Mouse (Mus musculus) erythroid progenitor cell, adult 5-6 weeks (primary cell): ENCODE measurements around the gene Hist1h2af. TPM values are rescaled to one million over a fixed set of nuclear protein-coding genes. Genes with fewer than 3 reads are reported as not detected.
"Not testable (repeated sequence)": the region's sequence is repeated elsewhere in the genome, so short reads cannot be mapped to it uniquely, and the experiment has no call there.

Source experiments
- ATAC-seq: replicated peaks from 2 replicates; pipeline ENCODE4 v1.8.0; 2016; ENCODE audit warnings: moderate number of reproducible peaks, mild to moderate bottlenecking, moderate TSS enrichment, inconsistent platforms; ENCODE audit not compliant: poor library complexity, low FRiP score, severe bottlenecking
- total RNA-seq, 2 experiments: library from RNA; stranded (forward) in 1 of 2; stranded (reverse) in 1 of 2; fragments of 150-400 nt in 1 of 2; fragments of 186-747, 209-891 nt in 1 of 2; gene quantifications; 2 replicates each; pipeline versions ENCODE4 v1.2.3 to v1.2.4; 2015 to 2017; ENCODE audit warnings: low replicate concordance in 2 of 2

Gene Hist1h2af
- total RNA-seq, 2 experiments from 2014 or later: 320 to 7,993 TPM

DNA sequence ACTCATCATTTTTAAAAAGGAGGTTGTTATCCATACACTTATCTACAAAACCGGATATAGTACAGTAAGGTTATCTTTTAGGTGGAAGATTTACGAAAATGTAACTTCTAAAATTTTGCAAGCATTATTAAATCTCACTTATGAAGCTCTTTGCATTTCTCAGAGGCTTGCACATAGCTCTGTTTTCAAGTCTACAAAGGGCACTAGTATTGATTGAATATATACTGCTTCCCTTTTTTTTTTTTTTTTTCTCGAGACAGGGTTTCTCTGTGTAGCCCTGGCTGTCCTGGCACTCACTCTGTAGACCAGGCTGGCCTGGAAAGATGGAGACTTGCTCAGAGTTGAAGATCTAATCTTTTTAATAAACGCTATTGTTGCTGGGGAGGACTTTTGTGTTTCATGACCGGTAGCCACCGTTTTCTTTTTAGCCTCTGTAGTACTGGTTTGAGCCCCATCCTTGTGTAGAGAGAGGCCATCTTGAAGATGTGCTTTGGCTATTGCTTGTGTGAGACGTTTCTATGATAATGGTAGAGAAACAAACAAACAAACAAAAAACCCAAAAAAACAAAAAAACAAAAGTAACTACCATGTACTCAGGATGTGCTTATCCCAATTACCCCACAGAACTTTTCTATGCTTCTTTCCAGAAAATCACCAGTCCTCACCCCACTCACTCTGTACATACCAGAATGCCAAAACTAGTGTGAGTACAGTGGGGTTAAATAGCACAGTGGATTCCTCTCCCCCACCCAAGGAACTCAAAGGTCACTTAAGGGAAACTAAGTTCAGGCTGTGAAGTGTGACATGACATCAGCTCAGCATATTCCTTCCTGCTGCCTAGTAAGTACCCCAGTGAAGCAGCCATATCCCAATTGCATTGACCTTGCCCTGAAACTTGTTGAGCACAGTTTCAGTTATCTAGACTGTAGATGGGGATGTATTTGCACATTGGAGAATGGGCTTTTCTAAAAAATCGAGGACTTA is 18.5 kb downstream of the Hist1h2af start:
- no peak for ATAC-seq

DNA sequence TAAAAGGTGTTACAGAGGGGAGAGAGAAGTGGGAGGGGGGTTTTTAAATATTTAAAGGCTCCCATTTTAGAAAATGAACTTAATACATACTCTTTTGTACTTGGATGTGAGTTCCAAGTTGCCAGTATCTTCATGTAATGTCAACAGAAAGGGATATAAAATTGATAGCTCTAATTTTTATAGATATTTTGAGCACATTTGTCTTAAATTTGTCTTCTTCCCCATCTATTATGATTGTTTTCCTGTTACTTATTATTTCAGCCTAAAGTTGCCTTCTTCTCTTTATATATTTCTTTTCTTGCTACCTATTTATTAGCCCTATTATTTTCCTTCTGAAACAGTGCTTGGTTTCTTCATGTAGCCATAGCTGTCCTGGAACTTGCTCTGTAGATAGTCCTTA is 19.3 kb downstream of the Hist1h2af start, which contains the start of gene Hist1h1d:
Gene Hist1h1d, plus strand, starts transcription at position 301 of the 400 bp plus-strand sequence.
- no peak for ATAC-seq

DNA sequence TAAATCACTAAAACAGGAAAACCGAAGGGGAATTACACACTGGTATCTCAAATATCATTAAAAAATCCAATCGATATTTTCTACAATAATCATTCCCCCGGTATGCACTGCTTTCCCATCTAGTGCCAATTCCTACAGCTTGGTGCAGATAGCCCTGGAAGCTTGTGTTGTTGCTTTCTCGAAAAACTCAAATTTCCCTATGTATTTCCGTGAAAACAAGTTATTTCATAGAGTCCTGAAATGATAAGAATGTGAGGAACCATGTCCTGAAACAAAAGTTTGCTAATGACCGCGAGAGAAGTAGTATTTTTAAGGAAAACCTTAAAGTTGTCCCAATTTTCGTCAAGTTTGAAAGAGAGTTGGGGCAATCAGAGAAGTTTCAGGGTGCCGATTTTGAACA is 20.7 kb downstream of the Hist1h2af start:
- no peak for ATAC-seq

DNA sequence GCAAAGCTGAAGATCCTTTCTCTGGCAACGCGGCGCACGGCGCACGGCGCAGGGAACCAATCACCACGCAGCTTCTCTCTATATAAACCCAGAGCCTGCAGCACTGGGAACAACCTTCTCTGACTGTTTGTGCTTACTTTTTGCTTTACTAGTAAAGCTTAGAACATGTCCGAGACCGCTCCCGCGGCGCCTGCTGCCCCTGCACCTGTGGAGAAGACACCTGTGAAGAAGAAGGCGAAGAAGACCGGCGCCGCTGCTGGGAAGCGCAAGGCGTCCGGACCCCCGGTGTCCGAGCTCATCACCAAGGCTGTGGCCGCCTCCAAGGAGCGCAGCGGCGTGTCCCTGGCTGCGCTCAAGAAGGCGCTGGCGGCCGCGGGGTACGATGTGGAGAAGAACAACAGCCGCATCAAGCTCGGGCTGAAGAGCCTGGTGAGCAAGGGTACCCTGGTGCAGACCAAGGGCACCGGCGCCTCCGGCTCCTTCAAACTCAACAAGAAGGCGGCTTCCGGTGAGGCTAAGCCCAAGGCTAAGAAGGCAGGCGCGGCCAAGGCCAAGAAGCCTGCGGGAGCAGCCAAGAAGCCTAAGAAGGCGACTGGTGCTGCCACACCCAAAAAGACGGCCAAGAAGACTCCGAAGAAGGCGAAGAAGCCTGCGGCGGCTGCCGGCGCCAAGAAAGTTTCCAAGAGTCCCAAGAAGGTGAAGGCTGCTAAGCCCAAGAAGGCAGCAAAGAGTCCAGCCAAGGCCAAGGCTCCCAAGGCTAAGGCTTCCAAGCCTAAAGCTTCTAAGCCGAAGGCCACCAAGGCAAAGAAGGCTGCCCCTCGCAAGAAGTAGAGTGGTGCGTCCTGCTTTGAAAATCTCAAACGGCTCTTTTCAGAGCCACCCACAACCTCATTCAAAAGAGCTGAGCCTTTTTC is 21.5 kb downstream of the Hist1h2af start:
- peak; percentile 51 for ATAC-seq

DNA sequence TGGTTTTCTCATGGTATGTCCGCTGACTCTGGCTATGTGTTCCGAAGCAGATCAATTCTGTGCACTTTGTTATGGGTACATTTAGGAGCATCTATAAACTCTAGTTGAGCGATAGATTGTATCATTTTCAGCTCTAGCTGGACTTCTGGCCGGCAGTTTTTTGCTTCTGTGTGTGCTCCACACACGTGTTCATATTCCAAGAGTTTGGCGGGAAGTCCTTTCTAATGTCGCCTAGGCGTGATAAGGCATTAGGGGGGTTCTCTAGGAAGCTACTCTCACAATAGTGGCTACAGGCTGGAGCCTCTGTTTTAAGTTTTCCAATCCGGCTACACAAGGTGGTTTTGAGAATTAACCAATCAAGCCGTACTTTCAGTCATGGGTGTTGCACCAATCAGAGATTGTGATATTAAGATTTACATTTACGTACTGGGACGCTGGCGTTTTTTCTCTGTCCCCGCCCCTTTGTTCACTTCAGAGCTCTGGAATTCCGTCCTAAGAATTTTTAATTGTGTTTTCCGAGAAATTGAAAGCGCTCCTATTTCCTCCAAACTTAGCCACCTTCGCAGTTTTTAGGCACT is 22.2 kb downstream of the Hist1h2af start:
- ATAC-seq: peak; percentile 62

DNA sequence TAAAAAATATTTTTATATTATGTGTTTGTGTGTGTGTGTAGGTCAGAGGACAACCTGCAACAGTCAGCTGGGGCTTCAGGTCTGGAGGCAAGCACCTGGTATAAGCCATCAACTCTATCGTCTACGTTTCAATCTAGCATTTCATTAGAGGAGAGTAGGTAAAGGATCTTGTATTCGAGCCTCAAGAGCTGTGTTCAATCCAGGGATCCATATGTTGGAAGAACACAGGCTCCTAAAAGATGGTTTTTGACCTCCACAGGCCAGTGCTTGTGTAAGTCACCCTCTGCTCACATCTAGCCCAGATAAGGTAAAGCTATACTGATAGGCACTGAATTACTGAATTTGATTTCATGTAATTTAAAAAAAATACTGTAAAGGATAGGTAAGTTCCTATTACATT is 23.2 kb downstream of the Hist1h2af start:
- no peak for ATAC-seq

DNA sequence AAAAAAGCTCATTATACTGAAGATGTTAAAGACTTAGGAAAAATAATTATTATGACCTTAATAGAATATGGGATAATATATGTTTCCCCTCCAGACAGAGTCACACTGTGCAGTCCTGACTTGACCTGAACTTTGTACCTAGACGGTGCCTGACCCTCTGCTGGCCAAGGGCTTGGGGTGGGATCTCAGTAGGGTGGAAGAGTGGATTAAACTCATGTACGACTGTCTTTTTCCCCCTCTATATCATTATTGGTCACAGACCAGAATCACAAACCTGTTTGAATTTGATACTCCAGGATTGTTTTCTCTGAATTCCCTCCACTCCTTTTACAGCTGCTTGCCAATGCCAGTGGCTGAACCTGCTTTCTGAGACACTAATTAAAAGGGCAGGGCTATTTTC is 27.0 kb downstream of the Hist1h2af start:
- not testable (repeated sequence) for ATAC-seq

DNA sequence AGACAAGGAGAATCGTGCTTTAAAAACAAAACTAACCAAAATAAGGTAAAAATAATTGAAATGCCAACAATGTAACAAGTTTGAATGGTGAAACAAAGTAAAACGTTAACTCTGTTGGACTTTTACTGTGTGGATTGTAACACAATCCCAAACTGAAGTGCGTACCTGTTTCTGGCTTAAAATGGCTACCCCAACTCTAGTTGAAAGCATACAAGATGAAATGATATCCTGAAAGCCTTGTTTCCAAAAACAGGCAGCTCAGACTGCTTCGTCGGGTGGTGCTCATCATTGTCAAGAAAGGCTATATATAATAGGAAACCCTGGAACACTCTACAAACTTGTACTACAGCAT is 27.8 kb downstream of the Hist1h2af start:
- ATAC-seq: peak; percentile 53

DNA sequence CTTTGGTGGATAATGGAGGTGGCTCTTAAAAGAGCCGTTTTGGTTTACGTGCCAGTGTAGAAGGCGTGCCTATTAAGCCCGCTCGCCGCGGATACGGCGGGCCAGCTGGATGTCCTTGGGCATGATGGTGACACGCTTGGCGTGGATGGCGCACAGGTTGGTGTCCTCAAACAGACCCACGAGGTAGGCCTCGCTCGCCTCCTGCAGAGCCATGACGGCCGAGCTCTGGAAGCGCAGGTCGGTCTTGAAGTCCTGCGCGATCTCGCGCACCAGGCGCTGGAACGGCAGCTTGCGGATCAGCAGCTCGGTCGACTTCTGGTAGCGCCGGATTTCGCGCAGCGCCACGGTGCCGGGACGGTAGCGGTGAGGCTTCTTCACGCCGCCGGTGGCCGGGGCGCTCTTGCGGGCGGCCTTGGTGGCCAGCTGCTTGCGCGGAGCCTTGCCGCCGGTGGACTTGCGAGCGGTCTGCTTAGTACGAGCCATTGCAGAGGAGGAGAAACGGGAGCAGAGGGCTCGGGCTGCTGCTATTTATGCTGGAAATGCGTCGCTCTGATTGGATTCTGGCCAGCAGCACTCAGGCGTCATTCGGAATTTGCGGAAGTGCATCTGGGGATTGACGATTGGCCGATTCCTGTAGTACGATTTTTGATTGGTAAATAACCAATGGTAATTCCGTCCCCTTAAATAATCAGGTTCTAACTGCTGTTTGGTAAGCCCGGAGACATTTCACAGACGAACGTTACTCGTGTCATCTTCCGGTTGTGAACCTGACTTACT is 28.4 kb downstream of the Hist1h2af start, which contains the start of gene Hist1h3e:
Gene Hist1h3e, minus strand, starts transcription at position 487 of the 777 bp plus-strand sequence.
- peak; percentile 86 for ATAC-seq

DNA sequence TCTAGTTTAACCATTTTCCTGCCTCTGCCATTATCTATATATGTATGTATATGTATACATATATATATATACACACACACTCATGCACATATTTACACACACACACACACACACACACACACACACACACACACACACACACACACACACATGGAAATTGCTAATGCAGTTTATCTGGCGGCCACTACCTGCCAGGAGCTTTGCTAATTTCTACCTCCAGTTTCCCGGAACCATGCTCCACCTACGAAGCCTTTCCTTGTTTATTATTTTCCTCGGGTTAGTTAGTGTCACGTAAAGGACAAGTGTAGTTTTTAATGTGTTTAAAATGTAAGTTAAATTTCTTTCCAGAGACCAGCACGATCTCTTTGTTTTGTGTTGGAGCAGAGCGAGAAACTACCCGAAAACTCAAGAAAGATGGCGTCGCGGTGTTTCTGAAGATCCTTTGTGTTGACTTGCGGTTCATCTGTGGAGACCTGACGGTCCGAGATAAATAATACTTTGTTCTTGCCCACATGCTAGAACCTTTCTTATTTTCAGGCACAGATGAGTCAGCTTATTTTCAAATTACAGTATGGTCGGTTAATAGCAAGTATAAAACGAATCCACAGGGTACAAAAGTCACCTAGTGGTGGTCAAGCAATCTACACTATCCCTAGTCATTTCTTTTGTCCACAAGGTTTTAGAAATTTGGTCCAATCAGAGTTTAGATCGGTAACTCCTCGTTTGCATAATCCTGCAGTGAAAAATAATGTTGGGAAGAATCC is 29.2 kb downstream of the Hist1h2af start:
- peak; percentile 68 for ATAC-seq

DNA sequence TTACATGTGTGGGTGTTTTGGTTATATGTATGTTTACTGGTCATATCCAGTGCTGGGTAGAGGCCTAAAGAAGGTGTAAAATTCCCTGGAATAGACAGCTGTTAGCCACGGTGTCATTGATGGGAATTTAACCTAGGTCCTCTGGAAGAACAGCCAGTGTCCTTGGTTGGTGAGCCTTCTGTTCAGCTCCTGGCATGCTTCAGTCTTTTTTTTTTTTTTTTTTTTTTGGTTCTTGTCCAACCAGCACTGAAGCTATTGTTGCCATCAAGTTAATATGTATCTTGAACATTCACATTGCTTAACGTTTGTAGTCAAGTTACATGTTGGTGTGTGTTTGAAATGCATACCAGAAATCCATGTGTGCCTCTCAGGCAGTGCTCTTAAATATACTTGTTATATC is 30.8 kb downstream of the Hist1h2af start:
- ATAC-seq: no peak

DNA sequence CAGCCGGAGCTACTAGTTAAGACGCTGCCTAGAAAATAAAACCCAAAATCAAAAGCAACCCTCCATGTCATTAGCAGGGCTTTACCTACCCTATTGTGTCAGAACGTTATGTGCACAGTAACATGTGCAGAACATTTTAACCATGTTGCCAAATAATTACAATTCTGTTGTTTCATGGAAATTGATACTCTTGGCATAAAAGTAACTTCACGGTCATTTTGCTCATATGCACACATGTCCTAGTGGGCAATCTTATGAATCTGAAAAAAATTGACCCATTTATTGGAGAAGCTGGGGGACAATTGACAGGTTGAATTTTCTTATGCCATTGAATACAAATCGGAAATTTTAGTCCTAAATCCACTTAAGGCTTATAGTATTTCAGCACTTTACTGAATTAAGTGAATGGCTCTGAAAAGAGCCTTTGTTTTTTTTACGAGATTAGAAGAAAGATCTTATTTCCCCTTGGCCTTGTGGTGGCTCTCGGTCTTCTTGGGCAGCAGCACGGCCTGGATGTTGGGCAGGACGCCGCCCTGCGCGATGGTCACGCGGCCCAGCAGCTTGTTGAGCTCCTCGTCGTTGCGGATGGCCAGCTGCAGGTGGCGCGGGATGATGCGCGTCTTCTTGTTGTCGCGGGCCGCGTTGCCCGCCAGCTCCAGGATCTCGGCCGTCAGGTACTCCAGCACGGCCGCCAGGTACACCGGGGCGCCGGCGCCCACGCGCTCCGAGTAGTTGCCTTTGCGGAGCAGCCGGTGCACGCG is 36.7 kb downstream of the Hist1h2af start:
- ATAC-seq: not testable (repeated sequence)

DNA sequence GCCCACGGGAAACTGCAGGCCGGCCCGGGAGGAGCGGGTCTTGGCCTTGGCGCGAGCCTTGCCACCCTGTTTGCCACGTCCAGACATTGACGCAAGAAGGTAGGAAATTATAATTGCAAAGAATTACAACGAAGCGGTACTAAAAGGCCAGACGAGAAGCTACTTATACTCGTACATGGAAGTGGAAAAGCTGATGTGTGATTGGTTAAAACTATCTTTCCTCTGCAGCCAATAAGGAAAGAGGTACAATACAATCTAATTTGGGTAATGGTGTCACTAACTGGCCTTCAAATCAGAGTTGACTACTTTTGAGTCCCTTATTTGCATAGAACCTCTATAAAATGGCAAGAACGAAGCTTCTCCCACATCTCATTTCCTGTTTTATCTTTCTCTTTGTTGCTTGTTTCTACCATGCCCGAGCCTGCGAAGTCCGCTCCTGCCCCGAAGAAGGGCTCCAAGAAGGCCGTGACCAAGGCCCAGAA is 37.4 kb downstream of the Hist1h2af start, which contains the start of the genes Hist1h2ae and Hist1h2bg:
Gene Hist1h2ae, minus strand, starts transcription at position 199 of the 482 bp plus-strand sequence.
Gene Hist1h2bg, plus strand, starts transcription at position 375 of the 482 bp plus-strand sequence.
- ATAC-seq: peak; percentile 73

DNA sequence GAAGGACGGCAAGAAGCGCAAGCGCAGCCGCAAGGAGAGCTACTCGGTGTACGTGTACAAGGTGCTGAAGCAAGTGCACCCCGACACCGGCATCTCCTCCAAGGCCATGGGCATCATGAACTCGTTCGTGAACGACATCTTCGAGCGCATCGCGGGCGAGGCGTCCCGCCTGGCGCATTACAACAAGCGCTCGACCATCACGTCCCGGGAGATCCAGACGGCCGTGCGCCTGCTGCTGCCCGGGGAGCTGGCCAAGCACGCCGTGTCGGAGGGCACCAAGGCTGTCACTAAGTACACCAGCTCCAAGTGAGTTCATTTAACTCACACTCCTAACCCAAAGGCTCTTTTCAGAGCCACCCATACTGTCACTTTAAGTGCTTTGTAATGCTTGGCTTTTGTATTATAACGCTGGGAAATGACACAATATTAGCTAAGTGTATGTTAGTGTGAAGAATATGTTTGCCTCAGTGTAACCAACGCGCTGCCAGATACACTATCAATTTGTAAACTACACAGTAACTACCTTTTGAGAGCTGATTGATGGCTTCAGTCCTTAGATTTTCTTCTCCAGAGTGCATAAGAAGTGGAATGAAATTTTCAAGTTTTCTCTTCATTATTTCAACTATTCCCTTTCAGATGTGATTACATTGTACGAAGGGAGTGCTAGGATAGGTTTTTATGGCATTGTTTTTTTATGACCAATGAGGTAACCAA is 38.0 kb downstream of the Hist1h2af start:
- ATAC-seq: peak; percentile 13; the same call in 1 of the 2 replicates

DNA sequence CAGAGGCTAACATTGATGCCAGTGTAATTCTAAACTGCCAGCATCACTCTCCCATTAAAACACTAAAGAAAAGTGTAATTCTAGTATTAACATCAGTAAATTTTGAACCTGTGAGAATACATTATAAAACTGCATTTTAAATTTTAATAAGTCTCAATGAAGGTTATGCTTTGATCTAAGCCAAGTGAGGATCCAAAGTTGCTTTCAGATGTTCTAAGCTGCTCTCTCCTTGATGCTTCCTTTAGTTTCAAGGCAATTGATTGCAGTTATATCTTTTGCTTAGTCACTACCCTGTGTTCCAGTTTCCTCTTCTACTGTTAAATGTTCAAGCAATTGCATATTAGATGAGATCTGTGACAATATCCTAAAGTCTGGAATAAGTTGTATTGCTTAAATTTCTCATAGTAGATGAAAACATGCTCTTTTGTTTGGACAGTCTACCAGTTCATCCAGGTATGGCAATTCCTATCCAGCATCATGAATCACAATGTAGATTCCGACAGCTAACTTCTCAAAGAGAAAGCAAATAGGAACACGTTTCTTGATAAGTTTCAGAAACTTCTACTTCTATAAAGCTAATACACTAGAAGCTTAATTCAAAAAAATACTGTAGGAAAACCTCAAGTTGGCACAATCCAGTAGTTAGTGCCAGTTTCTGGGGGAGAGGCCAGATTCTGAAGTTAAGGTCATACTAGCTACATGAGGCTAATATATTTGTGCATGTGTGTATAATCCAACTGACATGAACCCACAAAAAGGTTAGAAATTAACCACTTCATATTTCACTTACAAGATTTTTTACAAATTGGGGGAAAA is 38.7 kb downstream of the Hist1h2af start:
- peak; percentile 13; the same call in 1 of the 2 replicates for ATAC-seq
